Mouse (Mus musculus) lung, postnatal 0 days (tissue): ENCODE measurements at regions not wholly inside any gene's neighbourhood (a gene's known extent, or its start where the extent isn't known, plus 50 kb on each side); places are given as distances from the start of the nearest gene placed in this dataset.
A peak's percentile ranks its signal among the peaks of the same experiment; 100 is the strongest.

ENCODE experiments used
- ATAC-seq: fragments of 200-750 bp; cut with Nextera tagmentation; 2 replicates; pipeline ENCODE4 v1.8.0; 2017; ENCODE audit warnings: moderate library complexity
- DNase-seq: peaks from one replicate; pipeline ENCODE4 v3.0.0-alpha.2; 2016; ENCODE audit warnings: low spot score
- H3K27ac ChIP-seq: fragments of 300-500 bp; sonication (generic); 2 replicates; pipeline ENCODE4 v1.5.1; 2014; ENCODE audit warnings: antibody characterized with exemption, mild to moderate bottlenecking, low read length, mixed read lengths
- H3K27me3 ChIP-seq: fragments of 300-500 bp; sonication (generic); replicated peaks from 2 replicates; pipeline ENCODE4 v1.6.1; 2014; ENCODE audit warnings: low read length, mixed read lengths; ENCODE audit not compliant: insufficient read depth
- H3K36me3 ChIP-seq: fragments of 300-500 bp; sonication (generic); 2 replicates; pipeline ENCODE4 v1.6.1; 2014; ENCODE audit warnings: low read length, mixed read lengths; ENCODE audit not compliant: insufficient read depth
- H3K4me1 ChIP-seq: fragments of 300-500 bp; sonication (generic); 2 replicates; pipeline ENCODE4 v1.6.1; 2014; ENCODE audit warnings: antibody characterized with exemption, low read depth, low read length, mixed read lengths; ENCODE audit not compliant: insufficient read depth
- H3K4me2 ChIP-seq: fragments of 300-500 bp; sonication (generic); replicated peaks from 2 replicates; pipeline ENCODE4 v1.6.1; 2014; ENCODE audit warnings: low read depth, mild to moderate bottlenecking, low read length, moderate library complexity, mixed read lengths
- H3K4me3 ChIP-seq: fragments of 300-500 bp; sonication (generic); 2 replicates; pipeline ENCODE4 v1.5.1; 2014; ENCODE audit warnings: low read depth, low read length
- H3K9ac ChIP-seq: fragments of 300-500 bp; sonication (generic); replicated peaks from 2 replicates; pipeline ENCODE4 v1.6.1; 2014; ENCODE audit warnings: low read depth, mild to moderate bottlenecking
- H3K9me3 ChIP-seq: fragments of 300-500 bp; sonication (generic); 2 replicates; pipeline ENCODE4 v1.6.1; 2016; ENCODE audit warnings: low read length, mixed read lengths
- CTCF ChIP-seq: IDR thresholded peaks from 2 replicates; pipeline ENCODE4 v1.5.1; 2016; ENCODE audit warnings: antibody characterized with exemption, mild to moderate bottlenecking
- EP300 ChIP-seq: IDR thresholded peaks from 2 replicates; pipeline ENCODE4 v1.6.1; 2016; ENCODE audit warnings: antibody characterized with exemption, mild to moderate bottlenecking, control low read depth
- WGBS: fragments of 180-500 bp; shearing (Covaris S2); extraction: QIAGEN DNeasy Blood & Tissue Kit; methylation state at CpG from one replicate; pipeline ENCODE4 v1.1.7; 2014; 5-methylcytosine and 5-hydroxymethylcytosine counted together

DNA sequence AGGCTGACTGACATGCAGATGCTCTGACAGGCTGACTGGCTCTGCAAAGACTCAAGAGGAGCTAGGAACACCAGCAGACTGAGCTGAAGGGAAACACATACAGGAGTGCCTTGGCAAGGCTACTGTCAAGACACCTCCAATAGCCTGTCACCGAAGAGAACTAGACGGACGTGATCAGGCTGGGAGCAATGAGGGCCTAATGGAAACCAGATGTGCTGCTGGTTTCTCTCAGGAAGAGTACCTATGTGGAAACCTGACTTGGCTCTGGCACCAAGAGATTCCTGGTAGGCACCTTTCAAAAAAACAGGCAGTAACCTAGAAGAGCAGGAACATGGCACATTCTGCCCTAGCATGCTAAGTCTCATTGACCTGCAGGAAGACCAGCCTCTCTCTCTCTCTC lies 158.3 kb upstream of the Tmem28 start:
- 81% methylated on average over 3 of the region's 3 CpGs for WGBS
- TF ChIP-seq EP300 = no peak
- no peak for TF ChIP-seq CTCF
- no peak for DNase-seq
- no peaks in the 10 kb centered on the region for H3K4me1 ChIP-seq
- no peaks in the 10 kb centered on the region for H3K36me3 ChIP-seq
- H3K9me3 ChIP-seq = no peaks in the 10 kb centered on the region
- no peak overlapping the region for H3K4me3 ChIP-seq
- no peak overlapping the region for H3K9ac ChIP-seq
- H3K27me3 ChIP-seq = 0 out of 2 replicates have a peak, but pooled peaks cover 2% of the 10 kb centered on the region
- no peak overlapping the region for H3K27ac ChIP-seq
- ATAC-seq = no peak
- H3K4me2 ChIP-seq = no peak overlapping the region

DNA sequence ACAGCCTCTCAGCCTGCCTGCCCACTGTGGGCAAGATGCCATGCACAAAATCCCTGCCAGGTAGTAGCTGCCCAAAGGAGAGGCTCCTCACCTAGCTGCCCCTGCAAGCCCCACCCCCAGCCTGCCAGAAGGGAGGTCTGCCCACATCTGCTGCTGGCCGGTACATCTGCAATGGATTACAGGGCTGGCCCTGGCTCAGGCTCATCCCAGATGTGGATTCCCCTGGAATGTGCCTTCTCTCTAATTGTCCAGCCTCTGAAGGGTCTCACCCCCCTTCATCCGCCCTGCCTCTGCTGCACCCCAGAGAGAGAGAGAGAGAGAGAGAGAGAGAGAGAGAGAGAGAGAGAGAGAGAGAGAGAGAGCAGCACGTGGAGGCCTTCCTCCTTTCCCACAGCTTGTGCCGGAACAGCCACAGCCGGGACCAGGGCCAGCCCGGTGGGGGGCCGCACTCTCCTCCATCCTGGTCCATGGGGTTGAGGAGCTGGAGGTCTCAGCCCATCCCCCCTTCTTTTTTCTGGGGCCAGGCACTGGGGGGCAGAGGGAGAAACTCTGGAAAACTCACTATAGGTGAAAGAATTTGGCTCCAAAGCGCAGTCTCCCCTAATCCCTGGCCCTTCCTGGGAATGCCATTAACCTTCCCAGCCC lies 161.2 kb upstream of the Tmem28 start:
- H3K27me3 ChIP-seq = 0 out of 2 replicates have a peak, but pooled peaks cover 2% of the 10 kb centered on the region
- DNase-seq (no peak), ATAC-seq (no peak)
- H3K36me3 ChIP-seq = no peaks in the 10 kb centered on the region
- H3K4me3 ChIP-seq = no peak overlapping the region
- TF ChIP-seq EP300 (no peak), CTCF (no peak)
- H3K9me3 ChIP-seq = no peaks in the 10 kb centered on the region
- no peak overlapping the region for H3K9ac ChIP-seq
- H3K4me2 ChIP-seq = no peak overlapping the region
- WGBS = 38% methylated on average over 8 of the region's 8 CpGs
- H3K4me1 ChIP-seq = no peaks in the 10 kb centered on the region
- H3K27ac ChIP-seq = no peak overlapping the region

DNA sequence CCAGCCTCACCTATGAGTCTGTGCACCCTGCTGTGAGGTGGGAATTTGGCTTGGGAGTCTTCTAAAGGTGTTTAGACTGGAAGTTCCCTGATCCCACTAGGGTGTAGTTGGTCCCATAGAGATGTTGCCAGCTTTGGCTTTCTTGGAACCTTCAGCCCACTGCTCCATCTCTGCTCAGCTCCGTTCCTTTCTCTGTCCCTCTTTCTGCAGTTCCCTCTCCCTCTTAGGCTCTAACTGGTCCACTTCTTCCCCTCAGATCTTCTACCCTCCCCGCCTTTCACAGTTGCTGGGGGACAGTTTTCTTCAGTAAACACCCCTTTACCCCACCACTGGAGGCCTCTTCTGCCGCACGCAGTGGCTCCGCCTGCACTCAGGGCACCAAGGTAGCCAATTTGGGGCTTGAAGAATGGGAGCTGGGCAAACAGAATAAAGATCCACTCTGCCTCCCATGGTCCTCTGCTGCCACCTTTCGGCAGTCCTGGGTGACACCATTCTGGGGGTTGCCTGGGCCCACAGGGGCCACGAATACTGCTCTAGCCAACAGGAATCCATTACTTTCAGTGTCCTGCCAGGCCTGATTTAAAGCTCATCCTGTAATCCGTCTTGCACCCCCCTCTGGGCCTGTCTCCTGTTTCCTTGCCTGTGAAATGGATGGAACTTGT lies 162.9 kb upstream of the Tmem28 start:
- Histone ChIP-seq H3K9ac (no peak overlapping the region), H3K4me3 (no peak overlapping the region), H3K27ac (no peak overlapping the region), H3K4me2 (no peak overlapping the region), H3K27me3 (no peaks in the 10 kb centered on the region), H3K36me3 (no peaks in the 10 kb centered on the region), H3K4me1 (no peaks in the 10 kb centered on the region), H3K9me3 (no peaks in the 10 kb centered on the region)
- DNase-seq = peak; percentile 47
- 0 out of 2 replicates have a peak, but pooled peaks have one; percentile 41 for ATAC-seq
- no peak for TF ChIP-seq EP300
- TF ChIP-seq CTCF = peak; percentile 87
- WGBS = 17% methylated on average over 8 of the region's 8 CpGs

DNA sequence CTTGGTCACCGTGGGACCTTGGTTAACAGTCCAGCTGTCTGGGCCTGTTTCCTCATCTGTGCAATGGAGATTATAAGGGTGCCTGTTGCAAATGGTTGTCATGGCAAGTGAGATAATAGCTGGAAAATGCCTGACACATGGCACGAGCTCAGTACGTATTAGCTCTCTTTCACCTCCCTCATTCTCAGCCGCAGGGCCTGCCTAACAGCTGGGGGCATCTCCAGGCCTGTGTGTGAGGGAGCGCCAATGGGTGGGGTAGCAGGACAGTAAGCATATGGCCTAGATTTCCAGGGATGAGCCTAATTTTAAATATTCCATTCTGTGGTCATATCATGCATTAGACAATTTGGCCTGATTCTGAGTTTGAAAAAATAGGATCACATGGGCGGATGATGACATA lies 163.8 kb upstream of the Tmem28 start:
- Histone ChIP-seq H3K4me2 (no peak overlapping the region), H3K4me3 (no peak overlapping the region), H3K36me3 (no peaks in the 10 kb centered on the region), H3K27ac (no peak overlapping the region), H3K27me3 (no peaks in the 10 kb centered on the region), H3K9me3 (no peaks in the 10 kb centered on the region), H3K4me1 (no peaks in the 10 kb centered on the region), H3K9ac (no peak overlapping the region)
- WGBS = 85% methylated on average over 6 of the region's 6 CpGs
- no peak for DNase-seq
- no peak for ATAC-seq
- TF ChIP-seq CTCF (no peak), EP300 (no peak)

DNA sequence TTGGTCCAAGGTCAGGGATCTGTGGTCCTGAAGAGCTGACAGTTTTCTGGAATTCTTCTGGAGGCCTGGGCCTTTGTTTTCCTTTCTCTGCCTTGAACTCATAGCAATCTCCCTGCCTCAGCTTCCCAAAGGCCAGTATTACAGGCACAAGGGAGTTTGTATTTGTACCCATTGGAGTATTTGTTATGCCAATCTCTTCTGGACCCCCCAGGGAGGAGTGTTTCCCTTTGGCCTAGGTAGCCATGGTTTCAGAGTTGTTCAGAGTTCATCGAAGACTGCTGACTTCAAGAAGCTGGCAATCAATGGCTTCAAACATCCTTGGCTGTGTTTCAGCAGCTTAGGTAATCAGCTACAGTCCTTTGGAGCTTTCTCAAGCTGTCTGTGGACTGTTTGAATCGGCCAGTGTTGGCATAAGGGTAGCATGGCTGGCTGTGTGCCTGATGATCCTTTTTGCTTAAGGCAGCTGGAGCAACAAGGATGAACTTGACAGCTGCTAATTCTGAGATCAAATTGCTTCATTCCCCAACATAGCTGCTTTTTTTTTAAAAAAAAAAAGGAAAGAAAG lies 161.2 kb upstream of the Pja1 start:
- ATAC-seq (no peak), DNase-seq (peak; percentile 9)
- no peaks in the 10 kb centered on the region for H3K27me3 ChIP-seq
- H3K4me1 ChIP-seq = no peaks in the 10 kb centered on the region
- H3K4me2 ChIP-seq = no peak overlapping the region
- no peak overlapping the region for H3K9ac ChIP-seq
- 37% methylated on average over 2 of the region's 2 CpGs for WGBS
- no peak overlapping the region for H3K4me3 ChIP-seq
- no peaks in the 10 kb centered on the region for H3K36me3 ChIP-seq
- no peak overlapping the region for H3K27ac ChIP-seq
- no peaks in the 10 kb centered on the region for H3K9me3 ChIP-seq
- TF ChIP-seq CTCF (no peak), EP300 (no peak)

DNA sequence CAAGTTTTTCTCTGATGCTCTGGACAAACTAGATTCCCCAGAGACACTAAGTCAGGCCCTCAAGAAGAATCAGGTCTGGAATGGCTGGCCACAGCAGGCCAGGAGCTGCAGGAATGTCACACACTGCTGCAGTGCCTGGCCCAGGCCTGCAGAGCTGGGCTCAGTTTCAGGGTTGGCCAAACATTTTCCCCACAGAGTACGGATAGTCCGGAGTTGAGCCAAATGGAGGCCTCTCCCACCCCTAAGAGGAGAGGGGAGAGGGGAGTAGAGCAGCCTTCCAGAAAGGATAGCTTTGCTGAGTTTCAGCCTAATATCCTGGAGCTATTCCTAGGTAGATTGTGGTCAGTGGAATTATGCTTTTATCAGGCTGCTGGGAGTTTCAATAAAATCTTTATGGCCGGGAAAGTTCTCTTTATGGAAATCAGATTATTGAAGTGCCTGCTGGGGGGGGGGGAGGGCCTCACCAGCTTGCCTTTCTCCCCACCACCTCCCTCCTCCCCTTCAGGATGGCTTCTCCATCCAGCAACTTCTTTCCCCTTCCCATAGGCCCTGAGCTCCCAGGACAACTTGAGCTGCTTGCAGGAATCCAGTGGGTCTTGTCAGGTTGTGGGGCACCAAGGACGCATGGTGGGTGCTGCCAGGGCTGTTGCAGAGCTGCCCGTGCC lies 153.6 kb upstream of the Pja1 start:
- no peak overlapping the region for H3K27ac ChIP-seq
- DNase-seq = no peak
- no peak overlapping the region for H3K4me2 ChIP-seq
- TF ChIP-seq EP300 = no peak
- no peak for TF ChIP-seq CTCF
- H3K36me3 ChIP-seq = no peaks in the 10 kb centered on the region
- no peak overlapping the region for H3K9ac ChIP-seq
- no peak overlapping the region for H3K4me3 ChIP-seq
- H3K9me3 ChIP-seq = no peaks in the 10 kb centered on the region
- no peaks in the 10 kb centered on the region for H3K4me1 ChIP-seq
- 57% methylated on average over 5 of the region's 5 CpGs for WGBS
- no peaks in the 10 kb centered on the region; the same call in 1 of the 2 replicates for H3K27me3 ChIP-seq
- no peak for ATAC-seq
